Mouse (Mus musculus) forebrain, embryonic 10.5 days (tissue): Measurements from ENCODE around the gene Ppp4c. TPM values are rescaled to one million over a fixed set of nuclear protein-coding genes. Genes with fewer than 3 reads are reported as not detected.

Experiments used
- DNase-seq: peaks from one replicate; pipeline ENCODE4 v3.0.0-alpha.2; 2017; ENCODE audit warnings: low spot score; ENCODE audit errors: extremely low spot score
- H3K27ac ChIP-seq: fragments of 300-500 bp; sonication (generic); 2 replicates; pipeline ENCODE4 v1.5.1; 2016; ENCODE audit warnings: mild to moderate bottlenecking
- H3K27me3 ChIP-seq: fragments of 300-500 bp; sonication (generic); 2 replicates; pipeline ENCODE4 v1.6.1; 2016; ENCODE audit warnings: mild to moderate bottlenecking; ENCODE audit not compliant: poor library complexity, severe bottlenecking
- H3K36me3 ChIP-seq: fragments of 300-500 bp; sonication (generic); replicated peaks from 2 replicates; pipeline ENCODE4 v1.6.1; 2016; ENCODE audit warnings: mild to moderate bottlenecking, moderate library complexity
- H3K4me1 ChIP-seq: fragments of 300-500 bp; sonication (generic); 2 replicates; pipeline ENCODE4 v1.6.1; 2016
- H3K4me3 ChIP-seq: fragments of 300-500 bp; sonication (generic); 2 replicates; pipeline ENCODE4 v1.5.1; 2016; ENCODE audit warnings: mild to moderate bottlenecking, moderate library complexity
- H3K9me3 ChIP-seq: fragments of 300-500 bp; sonication (generic); 2 replicates; pipeline ENCODE4 v1.6.1; 2016; ENCODE audit warnings: mild to moderate bottlenecking, moderate library complexity
- WGBS: fragments of 180-500 bp; shearing (Covaris S2); methylation state at CpG from one replicate; pipeline ENCODE4 v1.1.7; 2016; 5-methylcytosine and 5-hydroxymethylcytosine counted together
- polyA plus RNA-seq: library from polyadenylated mRNA; unstranded; fragments of >200 nt; fragmentation: Nextera tagmentation; extraction: Ambion mirVana; gene quantifications from 2 replicates; pipeline ENCODE4 v1.2.1, GENCODE M21; 2016

Gene Ppp4c
- 413 and 423 TPM in 2 replicates for polyA plus RNA-seq

DNA sequence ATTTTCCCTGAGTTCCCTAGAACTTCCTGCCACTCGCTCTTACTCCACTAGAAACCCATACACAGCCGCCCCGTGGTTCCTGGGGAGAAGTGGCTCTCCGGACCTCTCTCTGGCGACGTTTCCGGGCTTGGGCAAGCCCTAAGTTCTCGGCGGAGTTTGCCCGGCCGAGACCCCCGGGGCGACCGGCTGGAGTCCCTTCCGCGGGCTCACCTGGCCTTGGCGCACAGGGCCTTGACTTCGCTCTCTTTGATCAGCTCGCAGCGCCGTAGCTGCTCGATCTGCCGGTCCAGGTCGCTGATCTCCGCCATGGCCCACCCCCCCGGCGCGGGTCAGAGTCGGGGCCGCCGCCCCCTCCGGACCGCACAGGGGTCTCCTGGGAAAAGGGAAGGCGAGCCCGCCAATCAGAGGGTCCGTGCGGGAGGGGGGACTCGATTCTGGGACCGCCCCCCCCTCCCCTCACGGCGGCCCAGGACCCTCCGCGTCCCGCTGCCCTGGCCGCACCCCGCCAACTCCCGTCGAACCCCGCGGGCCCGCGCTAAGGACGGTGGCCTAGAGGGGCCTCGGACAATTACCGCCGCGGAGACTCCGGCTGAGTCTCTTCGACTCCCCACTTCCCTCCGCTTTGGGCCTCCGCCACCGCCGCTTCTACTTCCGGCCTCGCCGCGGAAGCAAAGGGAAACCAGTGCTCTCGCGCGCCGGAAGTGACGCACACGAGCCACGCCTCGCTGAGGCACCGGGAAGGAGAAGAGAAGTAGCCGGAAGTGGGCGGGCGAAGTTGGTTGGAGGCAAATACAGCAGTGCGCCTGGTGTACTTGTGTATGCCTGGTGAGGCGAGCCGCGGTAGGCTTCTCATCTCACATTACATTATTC lies at the start of gene Ppp4c:
TSS of gene Ppp4c (minus strand) at position 646 of the 870 bp plus-strand sequence.
- peak within 1 kb of the TSS; percentile 95 for H3K27ac ChIP-seq
- WGBS = under 1% methylated on average over 78 of the region's 83 CpGs
- peaks cover 76% of the 10 kb centered on the region for H3K36me3 ChIP-seq

DNA sequence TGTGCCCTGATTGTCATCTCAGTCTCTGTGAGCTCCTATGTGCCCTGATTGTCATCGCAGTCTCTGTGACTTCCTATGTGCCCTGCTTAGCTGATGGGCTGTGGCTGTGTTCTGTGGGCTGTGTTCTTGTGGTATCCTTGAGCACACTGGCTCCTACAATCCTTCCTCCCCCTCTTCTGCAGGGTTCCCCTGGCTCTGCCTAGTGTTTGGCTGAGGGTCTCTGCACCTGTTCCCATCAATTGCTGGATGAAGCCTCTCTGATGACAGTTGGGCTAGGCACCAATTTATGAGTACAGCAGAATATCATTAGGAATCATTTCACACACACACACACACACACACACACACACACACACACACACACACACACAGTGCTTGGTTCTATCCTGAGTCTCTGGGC lies 41.0 kb upstream of the Ppp4c start:
- H3K4me1 ChIP-seq = peaks cover 27% of the 10 kb centered on the region
- no peaks in the 10 kb centered on the region for H3K9me3 ChIP-seq
- H3K36me3 ChIP-seq = no peaks in the 10 kb centered on the region
- no peak for DNase-seq
- H3K27ac ChIP-seq = no peak overlapping the region
- H3K27me3 ChIP-seq = peaks cover 24% of the 10 kb centered on the region
- WGBS = 93% methylated on average over 1 of the region's 1 CpGs
- H3K4me3 ChIP-seq = no peak overlapping the region

More for the DNA sequence above, at the start of gene Ppp4c:
- Histone ChIP-seq H3K9me3 (no peaks in the 10 kb centered on the region), H3K27me3 (no peaks in the 10 kb centered on the region), H3K4me3 (peak within 1 kb of the TSS; percentile 86), H3K4me1 (peaks cover 55% of the 10 kb centered on the region)
- peak; percentile 99 for DNase-seq

DNA sequence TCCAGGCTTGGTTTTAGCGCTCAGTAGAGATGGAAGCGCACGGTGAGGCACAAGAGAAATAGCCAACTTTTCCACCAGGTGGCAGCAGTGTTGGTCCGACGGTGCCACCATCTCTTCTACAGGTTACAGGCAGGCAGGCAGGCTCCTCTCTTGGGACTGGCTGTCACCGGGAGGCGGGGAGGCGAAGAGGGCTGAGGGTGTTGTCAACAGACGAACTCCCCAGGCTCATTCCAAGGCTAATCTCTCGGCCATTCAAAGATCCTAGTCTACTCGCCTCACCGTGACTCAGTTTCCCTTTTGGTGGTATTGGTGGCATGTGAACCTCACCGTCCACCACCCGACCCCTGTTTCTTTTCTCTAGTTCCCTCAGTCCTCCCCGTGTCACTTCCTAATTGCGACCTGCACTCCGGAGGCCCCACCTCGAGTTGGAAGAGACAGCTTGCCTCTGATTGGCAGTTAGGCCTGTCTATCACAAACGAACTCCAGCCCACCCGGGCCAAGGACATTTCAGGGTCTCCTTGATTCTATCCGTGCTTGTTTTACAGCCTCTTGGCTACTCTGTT lies 39.8 kb upstream of the Ppp4c start:
- WGBS = under 1% methylated on average over 21 of the region's 21 CpGs
- Histone ChIP-seq H3K36me3 (no peaks in the 10 kb centered on the region), H3K27me3 (peaks cover 29% of the 10 kb centered on the region), H3K27ac (peak overlapping the region; percentile 68), H3K9me3 (no peaks in the 10 kb centered on the region), H3K4me1 (peaks cover 27% of the 10 kb centered on the region), H3K4me3 (peak overlapping the region; percentile 50)
- peak; percentile 84 for DNase-seq

DNA sequence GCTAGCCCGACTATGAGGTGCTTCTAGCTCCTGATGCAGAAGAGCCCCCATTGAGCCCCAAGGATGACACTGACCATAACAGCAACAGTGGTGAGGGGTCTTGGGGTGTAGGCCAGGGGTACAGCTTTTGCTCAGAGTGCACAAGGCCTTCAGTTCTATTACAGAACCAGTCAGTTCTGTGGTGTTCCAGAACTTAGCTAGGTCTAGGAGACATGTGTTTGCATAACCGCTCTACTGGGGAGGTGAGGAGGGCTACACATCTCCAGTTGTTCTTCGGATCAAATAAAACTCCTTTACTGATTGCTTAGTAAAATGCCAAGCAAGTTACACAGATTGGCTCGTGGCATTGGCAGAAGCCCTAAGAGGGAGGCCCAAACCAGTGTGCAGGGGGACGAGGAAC lies 39.2 kb upstream of the Ppp4c start, which contains the start of gene 4930451I11Rik:
TSS of gene 4930451I11Rik (minus strand) at position 101 of the 400 bp plus-strand sequence.
- Histone ChIP-seq H3K27ac (peak within 1 kb of the TSS; percentile 68), H3K9me3 (no peaks in the 10 kb centered on the region), H3K4me1 (peaks cover 27% of the 10 kb centered on the region), H3K4me3 (peak within 1 kb of the TSS; percentile 50), H3K27me3 (peaks cover 29% of the 10 kb centered on the region), H3K36me3 (no peaks in the 10 kb centered on the region)
- 59% methylated on average over 5 of the region's 5 CpGs for WGBS
- DNase-seq = no peak

DNA sequence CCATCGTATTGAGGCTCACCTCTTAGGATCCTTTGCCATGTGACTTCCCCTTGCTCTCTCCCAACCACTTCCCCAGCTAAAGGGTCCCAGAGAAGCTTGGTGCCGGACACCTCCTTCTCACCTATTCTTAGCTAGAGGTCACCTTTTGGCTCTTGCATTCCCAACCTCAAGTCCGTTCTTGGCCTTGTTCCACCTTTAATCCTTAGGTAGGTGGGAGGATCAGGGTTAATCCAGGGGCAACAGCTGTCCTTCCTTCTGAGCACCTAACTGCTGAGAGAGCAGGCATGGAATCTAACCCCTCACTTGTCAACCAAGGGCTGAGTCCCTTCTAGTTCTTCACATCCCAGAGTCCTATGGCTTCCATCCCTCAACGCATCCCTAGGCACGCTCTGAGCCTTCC lies 33.7 kb upstream of the Ppp4c start:
- 83% methylated on average over 5 of the region's 5 CpGs for WGBS
- H3K4me1 ChIP-seq = peaks cover 37% of the 10 kb centered on the region

DNA sequence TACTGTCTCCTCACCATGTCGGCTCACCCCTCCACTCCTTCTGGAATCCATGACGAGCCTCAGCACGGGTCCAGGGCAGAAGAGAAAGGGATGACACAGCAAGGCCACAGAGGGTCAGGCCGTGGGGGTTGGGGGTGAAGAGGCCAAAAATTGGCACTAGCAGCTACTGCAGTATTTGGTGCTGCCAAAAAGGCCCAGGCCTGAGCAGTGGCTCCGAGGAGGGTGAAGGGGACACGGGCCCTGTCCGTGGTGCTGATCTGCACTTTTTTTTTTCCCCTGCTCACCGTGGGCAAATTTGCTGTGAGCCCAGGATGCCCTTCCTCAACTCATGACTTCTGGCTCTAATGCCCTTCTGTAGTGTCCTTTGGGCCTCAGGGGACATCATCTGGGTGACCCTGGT lies 33.1 kb upstream of the Ppp4c start:
- peak; percentile 29 for DNase-seq
- Histone ChIP-seq H3K36me3 (no peaks in the 10 kb centered on the region), H3K27me3 (peaks cover 55% of the 10 kb centered on the region), H3K4me3 (no peak overlapping the region), H3K27ac (no peak overlapping the region), H3K4me1 (peaks cover 35% of the 10 kb centered on the region), H3K9me3 (no peaks in the 10 kb centered on the region)
- WGBS = 25% methylated on average over 8 of the region's 8 CpGs

More for the DNA sequence above, 33.7 kb upstream of the Ppp4c start:
- Histone ChIP-seq H3K4me3 (no peak overlapping the region), H3K27ac (no peak overlapping the region), H3K9me3 (no peaks in the 10 kb centered on the region), H3K27me3 (peaks cover 60% of the 10 kb centered on the region), H3K36me3 (no peaks in the 10 kb centered on the region)
- no peak for DNase-seq

DNA sequence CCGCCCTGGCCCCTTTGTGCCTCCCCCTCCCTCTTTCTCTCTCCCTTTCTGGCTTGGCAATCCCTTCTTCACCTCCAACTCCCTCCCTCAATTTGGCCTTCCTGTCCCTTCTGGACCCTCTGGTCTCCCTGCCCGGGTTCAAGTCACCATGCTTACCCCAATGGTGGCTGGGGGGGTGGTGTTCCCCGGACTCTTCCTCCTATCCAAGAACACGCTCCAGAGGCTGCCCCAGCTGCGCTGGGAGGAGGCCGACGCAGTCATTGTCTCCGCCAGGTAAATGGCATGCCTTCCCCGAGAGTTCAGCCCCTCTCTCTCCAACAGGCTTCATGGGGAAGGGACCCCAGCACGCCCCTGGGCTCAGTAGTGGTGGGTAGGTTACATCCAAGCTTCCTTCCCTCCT lies 31.6 kb upstream of the Ppp4c start:
- Histone ChIP-seq H3K27ac (peak overlapping the region; percentile 84), H3K4me1 (peaks cover 24% of the 10 kb centered on the region), H3K36me3 (no peaks in the 10 kb centered on the region), H3K4me3 (peak overlapping the region; percentile 63), H3K9me3 (no peaks in the 10 kb centered on the region), H3K27me3 (peaks cover 43% of the 10 kb centered on the region)
- no peak for DNase-seq
- WGBS = 7% methylated on average over 10 of the region's 10 CpGs

DNA sequence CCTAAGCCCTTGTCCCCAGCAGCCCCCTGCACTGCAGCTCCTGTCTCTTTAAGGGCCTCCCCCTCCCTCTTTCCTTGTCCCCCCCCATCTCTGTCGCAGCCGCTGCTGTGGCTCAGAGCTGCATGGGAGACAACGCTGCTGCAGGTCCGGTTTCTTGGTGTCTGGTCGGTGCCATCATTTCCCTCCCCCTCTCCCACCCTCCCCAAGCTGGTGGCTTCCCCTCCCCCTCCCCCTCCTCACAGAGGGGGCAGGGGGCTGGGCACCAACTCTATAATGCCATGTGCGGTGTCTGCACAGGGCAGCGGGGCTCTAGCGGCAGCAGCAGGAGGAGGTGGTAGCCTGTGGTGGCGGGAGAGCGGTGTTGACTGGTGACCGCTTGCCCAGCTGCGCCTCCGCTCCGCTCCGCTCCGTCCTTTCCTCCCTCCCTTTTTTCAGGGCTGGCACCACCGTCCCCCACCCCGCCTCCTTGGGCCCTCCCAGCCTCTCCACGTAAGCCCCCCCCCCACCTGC lies 31.0 kb upstream of the Ppp4c start:
- Histone ChIP-seq H3K4me1 (peaks cover 24% of the 10 kb centered on the region), H3K4me3 (peak overlapping the region; percentile 63), H3K27ac (peak overlapping the region; percentile 84), H3K36me3 (no peaks in the 10 kb centered on the region), H3K27me3 (peaks cover 43% of the 10 kb centered on the region), H3K9me3 (no peaks in the 10 kb centered on the region)
- WGBS = under 1% methylated on average over 18 of the region's 19 CpGs
- DNase-seq = peak; percentile 40

DNA sequence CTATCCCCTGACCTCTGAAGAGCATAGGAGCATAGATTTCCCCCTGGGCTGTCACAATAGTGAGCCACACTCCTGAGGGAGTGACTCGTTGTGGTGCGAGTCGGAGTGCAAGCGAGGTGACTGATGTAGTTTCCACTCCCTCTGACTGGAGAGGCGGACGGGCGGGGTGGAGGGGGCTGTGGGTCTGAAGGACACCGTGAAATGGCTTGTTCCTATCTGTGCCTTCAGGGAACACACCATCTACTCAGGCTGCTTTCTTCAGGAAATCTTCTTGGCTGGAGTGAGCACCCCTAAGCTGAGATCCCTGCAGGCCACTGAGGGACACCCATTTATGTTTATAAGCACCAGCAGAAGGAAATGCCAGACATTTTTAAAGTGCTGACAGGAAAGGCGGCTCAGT lies 30.4 kb upstream of the Ppp4c start:
- Histone ChIP-seq H3K27ac (peak overlapping the region; percentile 84), H3K9me3 (no peaks in the 10 kb centered on the region), H3K36me3 (no peaks in the 10 kb centered on the region), H3K4me1 (peaks cover 24% of the 10 kb centered on the region), H3K27me3 (peaks cover 42% of the 10 kb centered on the region), H3K4me3 (peak overlapping the region; percentile 63)
- 9% methylated on average over 9 of the region's 9 CpGs for WGBS
- no peak for DNase-seq

DNA sequence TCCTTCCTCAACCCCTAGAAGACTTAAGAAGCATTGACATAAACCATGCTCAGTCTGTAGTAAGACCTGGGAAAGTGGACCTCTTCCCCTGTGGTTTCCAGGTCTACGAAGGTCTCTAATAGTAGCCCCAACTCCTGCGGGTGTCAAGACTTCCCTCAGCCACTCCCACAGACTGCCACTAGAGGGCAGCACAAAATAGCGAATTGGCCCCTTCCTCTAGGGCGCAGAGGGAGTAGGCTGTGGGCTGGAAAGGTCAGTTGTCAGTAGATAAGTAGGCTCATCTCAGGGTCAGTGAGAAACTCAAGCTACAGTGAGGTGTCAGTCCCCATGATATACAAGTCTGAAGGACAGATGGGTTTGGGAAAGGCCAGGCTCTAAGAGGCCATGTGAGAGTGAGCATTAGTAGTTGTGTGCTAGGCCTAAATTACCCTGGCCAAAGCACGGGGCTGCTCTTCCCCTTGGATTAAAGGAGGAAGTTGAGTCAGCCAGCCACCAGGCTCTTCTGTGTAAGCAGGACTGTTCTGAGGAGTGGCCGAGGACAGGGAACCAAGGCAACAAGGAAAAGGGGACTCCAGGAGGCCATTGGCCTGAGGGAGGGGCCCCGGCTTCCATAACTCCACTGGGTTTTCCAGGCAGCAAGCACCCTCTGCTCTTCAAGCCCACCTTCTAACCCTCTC lies 29.7 kb upstream of the Ppp4c start:
- WGBS = 23% methylated on average over 7 of the region's 7 CpGs
- Histone ChIP-seq H3K9me3 (no peaks in the 10 kb centered on the region), H3K4me3 (no peak overlapping the region), H3K27ac (no peak overlapping the region), H3K27me3 (peaks cover 37% of the 10 kb centered on the region), H3K4me1 (peaks cover 24% of the 10 kb centered on the region), H3K36me3 (no peaks in the 10 kb centered on the region)
- DNase-seq = peak; percentile 80

DNA sequence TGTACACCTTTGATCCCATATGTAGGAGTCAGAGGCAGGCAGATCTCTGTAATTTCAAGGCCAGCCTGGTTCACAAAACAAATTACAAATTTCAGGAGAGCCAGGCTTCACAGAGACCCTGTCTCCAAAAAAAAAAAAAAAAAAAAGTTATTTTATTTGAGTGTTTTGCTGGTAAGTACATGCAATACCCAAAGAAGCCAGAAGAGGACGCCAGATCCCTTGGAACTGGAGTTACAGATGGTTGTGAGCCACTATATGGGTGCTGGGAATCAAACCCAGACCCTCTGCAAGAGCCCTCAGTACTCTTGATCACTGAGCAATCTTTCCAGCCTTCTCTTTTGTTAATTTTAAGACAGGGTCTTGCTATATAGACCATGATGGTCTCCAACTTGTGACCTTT lies 26.5 kb upstream of the Ppp4c start:
- H3K36me3 ChIP-seq = no peaks in the 10 kb centered on the region
- no peak overlapping the region for H3K27ac ChIP-seq
- H3K4me1 ChIP-seq = peaks cover 23% of the 10 kb centered on the region
- peaks cover 23% of the 10 kb centered on the region for H3K27me3 ChIP-seq
- no peak overlapping the region for H3K4me3 ChIP-seq
- 37% methylated on average over 1 of the region's 1 CpGs for WGBS
- no peak for DNase-seq
- no peaks in the 10 kb centered on the region for H3K9me3 ChIP-seq

DNA sequence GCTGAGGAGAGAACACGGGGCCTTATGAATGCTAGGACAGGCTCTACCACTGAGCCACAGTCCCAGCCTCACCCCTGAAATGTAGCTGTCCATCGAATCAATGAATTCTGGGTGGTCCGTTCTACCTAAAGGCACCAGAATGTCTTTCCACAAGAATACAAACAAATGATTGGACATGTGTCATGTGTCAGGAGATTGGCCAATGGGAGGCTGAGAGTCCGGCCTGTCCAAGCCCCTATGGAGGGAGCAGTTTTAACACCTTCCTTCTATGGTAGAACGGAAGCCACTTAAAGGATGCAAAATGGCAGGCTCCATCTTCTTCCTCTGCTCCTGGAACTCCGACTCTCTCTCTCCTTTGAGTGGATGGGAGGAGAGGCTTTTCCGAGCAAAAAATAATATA lies 25.3 kb upstream of the Ppp4c start:
- no peaks in the 10 kb centered on the region for H3K9me3 ChIP-seq
- no peak overlapping the region for H3K4me3 ChIP-seq
- no peak for DNase-seq
- WGBS = 89% methylated on average over 7 of the region's 7 CpGs
- H3K36me3 ChIP-seq = no peaks in the 10 kb centered on the region
- H3K27me3 ChIP-seq = peaks cover 19% of the 10 kb centered on the region
- no peak overlapping the region for H3K27ac ChIP-seq
- H3K4me1 ChIP-seq = peaks cover 12% of the 10 kb centered on the region
